Mouse (Mus musculus) embryonic fibroblast, embryonic 13.5 days (primary cell): ENCODE results near the gene Bcor.

Experiments
- CTCF ChIP-seq: IDR thresholded peaks from 2 replicates; pipeline ENCODE4 v1.5.1; 2011; ENCODE audit warnings: mild to moderate bottlenecking, control low read depth, low read length, moderate library complexity, borderline replicate concordance; ENCODE audit not compliant: insufficient read depth
- POLR2A ChIP-seq: IDR thresholded peaks from 2 replicates; pipeline ENCODE4 v1.6.1; 2011; ENCODE audit warnings: low read depth, mild to moderate bottlenecking, control low read depth, low read length, moderate library complexity

GRCm38 (mm10) chrX:12170128-12170527 lies 10.0 kb upstream of the Bcor start:
- no peak for TF ChIP-seq CTCF
- TF ChIP-seq POLR2A = no peak
